Mouse (Mus musculus) brain, embryonic 14.5 days (tissue): ENCODE results near the gene Lce1e.

Experiments used
- CTCF ChIP-seq: fragments of 200-500 bp; IDR thresholded peaks from 2 replicates; pipeline ENCODE4 v1.5.1; 2012; ENCODE audit warnings: inconsistent platforms, mild to moderate bottlenecking, moderate library complexity, borderline replicate concordance; ENCODE audit not compliant: insufficient read depth, insufficient read length; ENCODE audit errors: extremely low read depth
- POLR2A ChIP-seq: fragments of 200-500 bp; IDR thresholded peaks from 2 replicates; pipeline ENCODE4 v1.6.1; 2012; ENCODE audit warnings: mild to moderate bottlenecking, inconsistent platforms, borderline replicate concordance; ENCODE audit not compliant: poor library complexity, insufficient read depth, insufficient read length, severe bottlenecking; ENCODE audit errors: extremely low read depth

DNA sequence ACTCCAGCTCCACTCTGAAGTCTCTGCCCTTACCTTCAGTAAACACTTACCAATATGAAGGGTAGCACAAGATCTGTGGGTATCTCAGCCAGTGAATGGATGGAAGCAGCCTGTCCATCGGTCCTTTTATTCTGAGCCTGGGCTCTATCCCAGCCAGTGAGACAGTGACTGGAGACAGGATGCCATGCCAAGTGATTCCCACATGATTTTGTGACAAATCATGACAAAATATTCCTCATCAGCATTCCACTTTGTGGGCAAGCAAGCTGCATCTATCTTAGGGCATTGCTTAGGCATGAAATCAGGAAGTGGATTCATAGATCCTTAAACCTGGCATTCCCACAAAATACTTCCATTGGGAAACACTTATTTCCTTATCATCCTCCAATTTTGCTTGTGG is 43.4 kb upstream of the Lce1e start, which contains the start of gene Lce1g:
- TF ChIP-seq CTCF (no peak), POLR2A (no peak)
